Mouse (Mus musculus): Measurements from ENCODE around the gene Pik3r3. TPM values are rescaled to one million over a fixed set of nuclear protein-coding genes. Genes with fewer than 3 reads are reported as not detected.

The Pik3r3 gene
- polyA plus RNA-seq, 1 experiment from 2014 or later = 0.46 TPM

- no peak for DNase-seq
- no peak for TF ChIP-seq CTCF (IDR thresholded peaks at IDR 0.05; ENCODE audit: low read depth)
- peak; percentile 77 for TF ChIP-seq EP300 (IDR thresholded peaks at IDR 0.05; ENCODE audit: low read depth)
Measured at GRCm38 (mm10) chr4:116175711-116176542, 45.5 kb upstream of the Pik3r3 start.

DNA sequence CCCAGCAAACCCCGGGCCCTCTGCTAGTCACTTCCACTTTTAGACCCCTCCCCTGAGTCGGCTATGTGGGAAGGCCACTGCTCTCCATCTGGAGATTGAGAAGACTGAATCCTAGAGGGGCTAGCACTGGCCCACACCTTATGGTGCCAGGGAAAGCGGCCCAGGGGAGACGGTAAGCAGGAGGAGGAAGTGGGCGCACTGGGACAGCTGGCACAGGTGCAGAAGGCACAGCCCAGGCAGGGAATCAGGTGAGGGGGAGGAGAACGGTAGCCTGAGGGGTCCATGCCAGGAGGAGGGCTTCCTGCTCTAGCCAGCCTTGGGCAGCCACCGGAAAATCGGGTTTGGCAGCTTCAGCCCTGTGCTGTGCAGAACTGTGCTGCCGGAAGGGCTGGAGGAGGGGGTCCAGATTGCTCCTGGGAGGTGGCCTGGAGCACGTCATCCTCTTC lies 44.9 kb upstream of the Pik3r3 start:
- WGBS (ENCODE audit: insufficient replicate concordance) = 9% methylated on average over 10 of the region's 10 CpGs
- Histone ChIP-seq H3K27ac (ENCODE audit: low read depth) (peak overlapping the region; percentile 67; the same call in 1 of the 2 replicates), H3K4me3 (ENCODE audit: low read depth, low read length) (peak overlapping the region; percentile 24)

More at GRCm38 (mm10) chr4:116175711-116176542, 45.5 kb upstream of the Pik3r3 start:
- peak overlapping the region; percentile 71 for H3K4me2 ChIP-seq (ENCODE audit: low read depth, low read length)
- ATAC-seq = peak; percentile 90
- no peaks in the 10 kb centered on the region for H3K9me3 ChIP-seq (ENCODE audit: low read length)
- 0 out of 2 replicates have a peak, but pooled peaks cover 3% of the 10 kb centered on the region for H3K27me3 ChIP-seq (ENCODE audit: insufficient read depth, low read length)
- no peaks in the 10 kb centered on the region for H3K36me3 ChIP-seq (replicated peaks; ENCODE audit: insufficient read depth, low read length)
- WGBS (ENCODE audit: insufficient replicate concordance) = 28% methylated on average over 7 of the region's 7 CpGs
- H3K9ac ChIP-seq (replicated peaks) = no peak overlapping the region; the same call in 1 of the 2 replicates
- no peak overlapping the region for H3K4me3 ChIP-seq (ENCODE audit: low read depth, low read length)
- H3K27ac ChIP-seq (ENCODE audit: low read depth) = 0 out of 2 replicates have a peak overlapping the region, but pooled peaks have one; percentile 67
- H3K4me1 ChIP-seq (ENCODE audit: insufficient read depth) = peaks cover 27% of the 10 kb centered on the region

DNA sequence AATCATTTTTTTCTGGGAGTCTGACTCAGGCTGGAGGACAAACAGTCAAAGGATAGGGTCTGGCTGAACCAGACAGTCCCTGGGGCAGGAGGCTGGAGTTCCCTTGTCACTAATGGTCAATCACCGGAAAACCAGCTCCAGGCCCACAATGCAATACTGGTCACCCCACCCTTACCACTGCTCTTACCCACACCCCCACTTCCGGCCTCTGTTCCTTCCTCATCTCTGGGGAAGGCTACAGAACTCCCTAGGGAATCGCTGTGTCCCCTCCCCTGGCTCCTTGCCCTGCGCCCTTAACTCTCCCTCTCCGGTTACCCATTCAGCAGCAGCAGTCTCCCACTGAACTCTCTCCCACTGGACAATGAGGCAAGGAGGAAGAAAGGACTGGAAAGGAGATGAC lies 44.3 kb upstream of the Pik3r3 start:
- Histone ChIP-seq H3K27ac (ENCODE audit: low read depth) (peak overlapping the region; percentile 67), H3K4me2 (ENCODE audit: low read depth, low read length) (peak overlapping the region; percentile 71), H3K27me3 (ENCODE audit: insufficient read depth, low read length) (0 out of 2 replicates have a peak, but pooled peaks cover 3% of the 10 kb centered on the region), H3K36me3 (replicated peaks; ENCODE audit: insufficient read depth, low read length) (no peaks in the 10 kb centered on the region), H3K4me1 (ENCODE audit: insufficient read depth) (peaks cover 27% of the 10 kb centered on the region), H3K9me3 (ENCODE audit: low read length) (no peaks in the 10 kb centered on the region), H3K9ac (replicated peaks) (no peak overlapping the region), H3K4me3 (ENCODE audit: low read depth, low read length) (peak overlapping the region; percentile 24; the same call in 1 of the 2 replicates)
- no peak for TF ChIP-seq CTCF (IDR thresholded peaks at IDR 0.05; ENCODE audit: low read depth)
- ATAC-seq (peak; percentile 43; the same call in 1 of the 2 replicates), DNase-seq (peak; percentile 39)
- 24% methylated on average over 5 of the region's 5 CpGs for WGBS (ENCODE audit: insufficient replicate concordance)

More for the DNA sequence above, 44.9 kb upstream of the Pik3r3 start:
- TF ChIP-seq CTCF (IDR thresholded peaks at IDR 0.05; ENCODE audit: low read depth) (no peak), EP300 (IDR thresholded peaks at IDR 0.05; ENCODE audit: low read depth) (no peak)
- Histone ChIP-seq H3K9me3 (ENCODE audit: low read length) (no peaks in the 10 kb centered on the region), H3K4me2 (ENCODE audit: low read depth, low read length) (peak overlapping the region; percentile 71), H3K36me3 (replicated peaks; ENCODE audit: insufficient read depth, low read length) (no peaks in the 10 kb centered on the region), H3K9ac (replicated peaks) (no peak overlapping the region; the same call in 1 of the 2 replicates), H3K4me1 (ENCODE audit: insufficient read depth) (peaks cover 27% of the 10 kb centered on the region), H3K27me3 (ENCODE audit: insufficient read depth, low read length) (0 out of 2 replicates have a peak, but pooled peaks cover 3% of the 10 kb centered on the region)
- DNase-seq = no peak
- peak; percentile 37; the same call in 1 of the 2 replicates for ATAC-seq

DNA sequence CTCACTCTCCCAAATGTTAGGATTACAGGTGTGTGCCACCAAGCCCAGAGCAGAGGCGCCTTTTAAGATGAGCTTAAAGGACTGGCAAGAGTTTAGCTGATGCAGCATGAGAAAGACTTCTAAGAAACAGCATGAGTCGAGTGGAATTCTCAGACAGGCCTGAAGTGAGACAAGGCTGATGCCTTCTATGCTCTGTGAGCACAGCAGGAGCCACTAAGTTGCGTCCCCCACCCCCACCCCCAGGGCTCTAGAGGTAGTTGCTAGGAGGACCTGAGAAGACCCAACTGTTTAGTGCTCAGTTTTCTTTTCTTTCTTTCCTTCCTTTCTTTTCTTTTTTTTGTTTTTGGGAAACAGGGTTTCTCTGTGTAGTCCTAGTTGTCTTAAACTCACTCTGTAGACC lies 39.3 kb upstream of the Pik3r3 start:
- ATAC-seq = no peak
- no peaks in the 10 kb centered on the region for H3K36me3 ChIP-seq (replicated peaks; ENCODE audit: insufficient read depth, low read length)
- peaks cover 4% of the 10 kb centered on the region; the same call in 1 of the 2 replicates for H3K27me3 ChIP-seq (ENCODE audit: insufficient read depth, low read length)
- DNase-seq = no peak
- no peak overlapping the region for H3K4me3 ChIP-seq (ENCODE audit: low read depth, low read length)
- WGBS (ENCODE audit: insufficient replicate concordance) = 58% methylated on average over 3 of the region's 3 CpGs
- no peaks in the 10 kb centered on the region for H3K9me3 ChIP-seq (ENCODE audit: low read length)
- H3K9ac ChIP-seq (replicated peaks) = no peak overlapping the region
- H3K4me2 ChIP-seq (ENCODE audit: low read depth, low read length) = no peak overlapping the region
- no peak overlapping the region for H3K27ac ChIP-seq (ENCODE audit: low read depth)
- H3K4me1 ChIP-seq (ENCODE audit: insufficient read depth) = peaks cover 4% of the 10 kb centered on the region
- TF ChIP-seq EP300 (IDR thresholded peaks at IDR 0.05; ENCODE audit: low read depth) (no peak), CTCF (IDR thresholded peaks at IDR 0.05; ENCODE audit: low read depth) (no peak)

DNA sequence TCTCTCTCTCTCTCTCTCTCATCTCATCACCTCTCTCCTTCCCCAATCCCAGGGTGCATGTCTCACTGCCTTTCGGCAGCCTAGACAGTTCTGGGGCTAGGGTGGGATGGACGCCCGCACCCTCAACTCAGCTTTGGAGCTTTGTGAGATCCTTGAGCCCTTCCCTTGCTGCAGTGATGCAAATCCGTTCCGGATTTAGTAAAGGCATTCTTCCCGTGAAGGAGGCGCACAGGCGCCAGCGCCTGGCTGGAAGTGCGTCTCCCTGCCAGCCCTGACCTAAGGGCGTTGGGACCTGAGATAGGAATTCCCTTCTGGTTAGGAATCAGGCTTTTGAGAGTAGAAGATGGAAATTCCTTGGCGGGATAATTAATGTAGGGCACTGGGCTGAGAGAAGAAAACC lies 38.7 kb upstream of the Pik3r3 start:
- Histone ChIP-seq H3K27ac (ENCODE audit: low read depth) (no peak overlapping the region), H3K36me3 (replicated peaks; ENCODE audit: insufficient read depth, low read length) (no peaks in the 10 kb centered on the region), H3K4me1 (ENCODE audit: insufficient read depth) (no peaks in the 10 kb centered on the region), H3K27me3 (ENCODE audit: insufficient read depth, low read length) (peaks cover 4% of the 10 kb centered on the region; the same call in 1 of the 2 replicates), H3K9ac (replicated peaks) (no peak overlapping the region), H3K4me3 (ENCODE audit: low read depth, low read length) (no peak overlapping the region), H3K9me3 (ENCODE audit: low read length) (no peaks in the 10 kb centered on the region), H3K4me2 (ENCODE audit: low read depth, low read length) (no peak overlapping the region)
- no peak for ATAC-seq
- TF ChIP-seq CTCF (IDR thresholded peaks at IDR 0.05; ENCODE audit: low read depth) (no peak), EP300 (IDR thresholded peaks at IDR 0.05; ENCODE audit: low read depth) (no peak)
- 25% methylated on average over 12 of the region's 12 CpGs for WGBS (ENCODE audit: insufficient replicate concordance)
- no peak for DNase-seq

DNA sequence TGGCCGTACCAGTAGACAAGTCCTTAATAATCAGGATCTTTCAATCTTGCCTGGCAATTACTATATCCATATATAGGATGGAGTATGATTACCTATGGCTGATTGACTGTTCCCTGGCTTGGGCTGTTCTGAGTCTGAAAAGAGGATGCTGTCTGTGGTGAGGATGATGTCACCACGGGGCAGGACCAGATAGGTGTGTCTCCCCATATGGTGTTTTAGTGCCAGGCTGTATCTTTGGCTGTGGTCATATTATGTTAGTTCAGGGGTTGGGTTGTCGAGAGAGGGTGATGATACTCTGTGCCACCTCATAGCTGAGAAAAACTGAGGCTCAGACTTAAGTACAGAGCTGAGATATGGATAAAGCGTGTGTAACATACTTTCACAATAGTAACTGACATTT lies 36.3 kb upstream of the Pik3r3 start:
- ATAC-seq (no peak), DNase-seq (no peak)
- Histone ChIP-seq H3K9me3 (ENCODE audit: low read length) (no peaks in the 10 kb centered on the region), H3K9ac (replicated peaks) (no peak overlapping the region), H3K4me2 (ENCODE audit: low read depth, low read length) (no peak overlapping the region), H3K4me1 (ENCODE audit: insufficient read depth) (no peaks in the 10 kb centered on the region), H3K4me3 (ENCODE audit: low read depth, low read length) (no peak overlapping the region), H3K27me3 (ENCODE audit: insufficient read depth, low read length) (peaks cover 4% of the 10 kb centered on the region; the same call in 1 of the 2 replicates), H3K27ac (ENCODE audit: low read depth) (no peak overlapping the region), H3K36me3 (replicated peaks; ENCODE audit: insufficient read depth, low read length) (no peaks in the 10 kb centered on the region)
- TF ChIP-seq EP300 (IDR thresholded peaks at IDR 0.05; ENCODE audit: low read depth) = no peak
- TF ChIP-seq CTCF (IDR thresholded peaks at IDR 0.05; ENCODE audit: low read depth) = no peak
- 69% methylated on average over 4 of the region's 4 CpGs for WGBS (ENCODE audit: insufficient replicate concordance)
